ENCODE assay signal across 8 mouse cellular contexts in genomic region chr17:6005246-6005637, GRCm38 (mm10).
DNase-seq lines count a peak whose midpoint lies in the region; ATAC-seq lines count a peak whose summit lies in the region.

No protein-coding gene starts in this region.

- H3K4me3 ChIP-seq in heart, embryonic 14.5 days (ENCODE audit: control insufficient read depth in 1 of 2, insufficient read depth in 1 of 2, low read depth in 1 of 2, low read length in 2 of 2), result no peak overlapping the region
- no peak overlapping the region for H3K4me3 ChIP-seq in hindbrain, embryonic 14.5 days (replicated peaks; ENCODE audit: low read length)
- H3K4me3 ChIP-seq in macrophage (ENCODE audit: inconsistent target), result no peak overlapping the region

- 0 out of 2 replicates have a peak, but pooled peaks have one; percentile 33 for ATAC-seq in heart, embryonic 14.5 days (ENCODE audit: insufficient number of reproducible peaks, insufficient read depth, low FRiP score, low read depth)
- peak; percentile 31; the same call in 1 of the 2 replicates for ATAC-seq in hindbrain, embryonic 14.5 days (ENCODE audit: low FRiP score)

- no peaks in the 10 kb centered on the region for H3K27me3 ChIP-seq in heart, embryonic 14.5 days (ENCODE audit: control insufficient read depth, insufficient read depth, low read length)
- H3K27me3 ChIP-seq in hindbrain, embryonic 14.5 days (ENCODE audit: control insufficient read depth, insufficient read depth, low read length), result no peaks in the 10 kb centered on the region

- WGBS in heart, embryonic 14.5 days, result 10% methylated on average over 12 of the region's 14 CpGs
- WGBS in hindbrain, embryonic 14.5 days, result 12% methylated on average over 14 of the region's 14 CpGs
- WGBS in macrophage (ENCODE audit: missing documents), result 25% methylated on average over 8 of the region's 14 CpGs

- peaks cover 49 to 80% of the 10 kb centered on the region in 2 experiments for H3K4me1 ChIP-seq in heart, embryonic 14.5 days (ENCODE audit: control insufficient read depth in 2 of 2, insufficient read depth in 2 of 2, low read length in 2 of 2)
- 0 out of 2 replicates have a peak, but pooled peaks cover 7% of the 10 kb centered on the region for H3K4me1 ChIP-seq in hindbrain, embryonic 14.5 days (replicated peaks; ENCODE audit: control insufficient read depth, insufficient read depth, low read length)

- no peak overlapping the region; the same call in 1 of the 2 replicates for H3K9ac ChIP-seq in heart, embryonic 14.5 days (ENCODE audit: low read length)
- H3K9ac ChIP-seq in hindbrain, embryonic 14.5 days, result no peak overlapping the region

- H3K36me3 ChIP-seq in heart, embryonic 14.5 days (ENCODE audit: control insufficient read depth, insufficient read depth, low read length), result peaks cover 24% of the 10 kb centered on the region
- H3K36me3 ChIP-seq in hindbrain, embryonic 14.5 days (replicated peaks; ENCODE audit: control insufficient read depth, insufficient read depth), result no peaks in the 10 kb centered on the region
- no peaks in the 10 kb centered on the region for H3K36me3 ChIP-seq in macrophage (ENCODE audit: inconsistent target)

- peak overlapping the region; percentile 63 to 88 for H3K27ac ChIP-seq in heart, embryonic 14.5 days (replicated peaks in 1 of 2; ENCODE audit: control insufficient read depth in 1 of 2, insufficient read depth in 1 of 2, low read depth in 2 of 2, low read length in 2 of 2)
- H3K27ac ChIP-seq in hindbrain, embryonic 14.5 days, result no peak overlapping the region
- peak overlapping the region; percentile 100 for H3K27ac ChIP-seq in macrophage

- intact Hi-C loops in heart, postnatal 36 days (cut with DNase I), result no loop called here

- no peaks in the 10 kb centered on the region for H3K79me2 ChIP-seq in macrophage (ENCODE audit: inconsistent target)

- 0 out of 2 replicates have a peak overlapping the region, but pooled peaks have one; percentile 2 for H3K4me2 ChIP-seq in heart, embryonic 14.5 days (ENCODE audit: low read length)
- H3K4me2 ChIP-seq in hindbrain, embryonic 14.5 days (replicated peaks), result no peak overlapping the region

- DNase-seq in heart, postnatal 36 days, result no peak
- DNase-seq in ES-CJ7 (ENCODE audit: low read depth, low spot score), result peak; percentile 17
- DNase-seq in hindbrain, embryonic 14.5 days (ENCODE audit: low spot score), result no peak
- no peak for DNase-seq in urinary bladder, postnatal 14 days (ENCODE audit: low spot score)
- DNase-seq in spleen, postnatal 10 days (ENCODE audit: low spot score in 2 of 2), result no peak
- no peak for DNase-seq in gastrocnemius, adult 8-10 months (ENCODE audit: low spot score in 2 of 2)

- no peaks in the 10 kb centered on the region for H3K9me3 ChIP-seq in heart, embryonic 14.5 days (ENCODE audit: control insufficient read depth, low read length)
- H3K9me3 ChIP-seq in hindbrain, embryonic 14.5 days (ENCODE audit: control insufficient read depth, low read length), result no peaks in the 10 kb centered on the region
